Mouse (Mus musculus) erythroblast, adult 5-6 weeks (primary cell): Measurements from ENCODE around the gene Mbd4. TPM values are rescaled to one million over a fixed set of nuclear protein-coding genes. Genes with fewer than 3 reads are reported as not detected.

Experiments used
- total RNA-seq, 2 experiments: library from RNA; stranded (forward) in 1 of 2; stranded (reverse) in 1 of 2; fragments of 150-400 nt in 1 of 2; fragments of 200-764, 138-1000 nt in 1 of 2; gene quantifications; 2 replicates each; pipeline versions ENCODE4 v1.2.3 to v1.2.4; 2015 to 2017; ENCODE audit warnings: low replicate concordance in 2 of 2

The Mbd4 gene
- total RNA-seq, 2 experiments from 2014 or later = 1.7 to 13.4 TPM

Other genes starting within 250 kb of the Mbd4 start
- 28.4 and 44.7 TPM in 2 replicates for gene Raf1, start 176.7 kb downstream of the Mbd4 start, total RNA-seq (2015; ENCODE audit: low replicate concordance)
- 19.2 and 36.5 TPM in 2 replicates for gene Raf1, start 176.7 kb downstream of the Mbd4 start, total RNA-seq (2017; ENCODE audit: low replicate concordance)
- 1.7 and 10.2 TPM in 2 replicates for gene Tmem40, start 91.0 kb downstream of the Mbd4 start, total RNA-seq (2015; ENCODE audit: low replicate concordance)
- gene Tmem40, start 91.0 kb downstream of the Mbd4 start, total RNA-seq (2017; ENCODE audit: low replicate concordance) = 7.4 and 10.6 TPM in 2 replicates
- 0.21 TPM in 1 of 2 replicates, not detected in the other for gene Cand2, start 78.8 kb downstream of the Mbd4 start, total RNA-seq (2015; ENCODE audit: low replicate concordance)
- gene Cand2, start 78.8 kb downstream of the Mbd4 start, total RNA-seq (2017; ENCODE audit: low replicate concordance) = 0.14 and 0.17 TPM in 2 replicates
- 738 and 1,031 TPM in 2 replicates for gene Rpl32, start 44.6 kb downstream of the Mbd4 start, total RNA-seq (2015; ENCODE audit: low replicate concordance)
- 502 and 613 TPM in 2 replicates for gene Rpl32, start 44.6 kb downstream of the Mbd4 start, total RNA-seq (2017; ENCODE audit: low replicate concordance)
- gene Efcab12, start 15.0 kb downstream of the Mbd4 start, total RNA-seq (2015; ENCODE audit: low replicate concordance) = not detected in 2 replicates
- gene Efcab12, start 15.0 kb downstream of the Mbd4 start, total RNA-seq (2017; ENCODE audit: low replicate concordance) = not detected in 2 replicates
- gene Ift122, start 99 bp upstream of the Mbd4 start, total RNA-seq (2015; ENCODE audit: low replicate concordance) = 0.42 TPM in 1 of 2 replicates, not detected in the other
- gene Ift122, start 99 bp upstream of the Mbd4 start, total RNA-seq (2017; ENCODE audit: low replicate concordance) = 3.7 TPM in 1 of 2 replicates, not detected in the other
- not detected in 2 replicates for gene Rho, start 78.4 kb upstream of the Mbd4 start, total RNA-seq (2015; ENCODE audit: low replicate concordance)
- gene Rho, start 78.4 kb upstream of the Mbd4 start, total RNA-seq (2017; ENCODE audit: low replicate concordance) = 0.09 TPM in 1 of 2 replicates, not detected in the other
- gene H1foo, start 91.6 kb upstream of the Mbd4 start, total RNA-seq (2015; ENCODE audit: low replicate concordance) = not detected in 2 replicates
- gene H1foo, start 91.6 kb upstream of the Mbd4 start, total RNA-seq (2017; ENCODE audit: low replicate concordance) = not detected in 2 replicates
- 10.0 and 55.1 TPM in 2 replicates for gene Plxnd1, start 141.6 kb upstream of the Mbd4 start, total RNA-seq (2015; ENCODE audit: low replicate concordance)
- 11.8 and 18.1 TPM in 2 replicates for gene Plxnd1, start 141.6 kb upstream of the Mbd4 start, total RNA-seq (2017; ENCODE audit: low replicate concordance)